8 mouse cellular contexts compared by ENCODE assay signal in the genomic region with DNA sequence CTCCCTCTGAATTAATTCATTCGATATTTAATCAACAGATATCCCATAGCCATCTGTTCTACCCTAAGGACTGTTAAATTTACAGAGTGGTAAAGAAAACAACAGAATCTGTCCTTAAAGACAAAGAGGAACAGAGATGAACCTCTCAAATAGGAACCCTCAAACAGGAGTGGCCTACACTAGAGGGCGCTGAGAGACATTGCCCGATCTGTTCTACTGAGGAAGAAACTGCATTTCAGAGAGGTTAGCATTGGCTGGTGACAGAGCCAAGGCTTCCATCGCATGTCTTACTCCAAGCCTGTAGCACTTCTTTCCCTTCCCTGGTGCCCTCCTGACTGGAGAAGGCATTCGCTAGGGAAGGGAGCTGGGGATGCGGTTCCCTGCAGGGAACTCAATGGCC.
DNase-seq lines count a peak whose midpoint lies in the region; ATAC-seq and TF ChIP-seq lines count a peak whose summit lies in the region.
"Had no signal": no experiment of that assay in that cellular context is flagged by ENCODE, and none has a peak within 500 bp of the region (broad histone marks: within the 10 kb centered on the region; RNA-seq: fewer than 3 reads in every experiment).

No protein-coding gene starts in this region.

- ATAC-seq in liver, embryonic 12.5 days, result no peak

- TF ChIP-seq CTCF in liver, adult 2 months (IDR thresholded peaks at IDR 0.05; ENCODE audit: low read depth, low read length), result peak; percentile 24; the same call in 1 of the 2 replicates
- TF ChIP-seq CTCF in brain, embryonic 14.5 days (IDR thresholded peaks at IDR 0.05; ENCODE audit: borderline replicate concordance, extremely low read depth, insufficient read depth, insufficient read length), result peak; percentile 61; the same call in 1 of the 2 replicates

- H3K79me2 ChIP-seq in liver, adult 2 months (ENCODE audit: control insufficient read depth, insufficient read depth, low read length), result no peaks in the 10 kb centered on the region

- H3K9ac ChIP-seq in liver, adult 2 months (ENCODE audit: low read depth, low read length), result no peak overlapping the region
- H3K9ac ChIP-seq in liver, embryonic 12.5 days, result no peak overlapping the region
- H3K9ac ChIP-seq: hindbrain, embryonic 15.5 days had no signal

- no peak overlapping the region for H3K4me2 ChIP-seq in liver, embryonic 12.5 days
- H3K4me2 ChIP-seq: hindbrain, embryonic 15.5 days had no signal

- no peaks in the 10 kb centered on the region for H3K27me3 ChIP-seq in liver, adult 2 months (ENCODE audit: control insufficient read depth, insufficient read depth, low read length)
- no peaks in the 10 kb centered on the region for H3K27me3 ChIP-seq in liver, embryonic 12.5 days (replicated peaks)
- H3K27me3 ChIP-seq: hindbrain, embryonic 15.5 days had no signal

- no peaks in the 10 kb centered on the region; the same call in 1 of the 2 replicates for H3K4me1 ChIP-seq in liver, adult 2 months (ENCODE audit: control insufficient read depth, insufficient read depth, low read length)
- H3K4me1 ChIP-seq in liver, embryonic 12.5 days, result no peaks in the 10 kb centered on the region

- 27% methylated on average over 6 of the region's 6 CpGs for WGBS in liver, adult 2 months
- 19% methylated on average over 6 of the region's 6 CpGs for WGBS in liver, embryonic 12.5 days (ENCODE audit: insufficient replicate concordance)

- no peaks in the 10 kb centered on the region for H3K9me3 ChIP-seq in liver, embryonic 12.5 days (replicated peaks)
- H3K9me3 ChIP-seq: hindbrain, embryonic 15.5 days had no signal

- peak; percentile 10 for DNase-seq in liver, adult 2 months (ENCODE audit: extremely low read depth, low read depth, low spot score)
- peak; percentile 67 for DNase-seq in brain, embryonic 14.5 days (ENCODE audit: low read depth)
- peak; percentile 53 to 76 for DNase-seq in cerebellum, postnatal 25 days
- DNase-seq in layer of hippocampus, adult 9-10 months (ENCODE audit: low spot score), result peak; percentile 46
- peak; percentile 34 for DNase-seq in right cerebral cortex, postnatal 4 days
- DNase-seq in spleen, postnatal 14 days (ENCODE audit: low spot score in 2 of 2), result no peak

- H3K27ac ChIP-seq in liver, adult 2 months (replicated peaks; ENCODE audit: insufficient read depth, low read depth, low read length), result no peak overlapping the region
- H3K27ac ChIP-seq in liver, embryonic 12.5 days, result no peak overlapping the region
- H3K27ac ChIP-seq: hindbrain, embryonic 15.5 days had no signal

- H3K36me3 ChIP-seq in liver, adult 2 months (ENCODE audit: control insufficient read depth, insufficient read depth, low read length), result no peaks in the 10 kb centered on the region
- H3K36me3 ChIP-seq in liver, embryonic 12.5 days, result no peaks in the 10 kb centered on the region
- H3K36me3 ChIP-seq: hindbrain, embryonic 15.5 days had no signal

- H3K4me3 ChIP-seq in liver, adult 2 months (ENCODE audit: insufficient read depth, low read depth, low read length), result no peak overlapping the region
- H3K4me3 ChIP-seq in liver, embryonic 12.5 days, result no peak overlapping the region
- H3K4me3 ChIP-seq: hindbrain, embryonic 15.5 days had no signal

- TF ChIP-seq POLR2A in liver, adult 2 months (IDR thresholded peaks at IDR 0.05; ENCODE audit: extremely low read depth, insufficient read depth, low read length), result no peak
- TF ChIP-seq POLR2A in brain, embryonic 14.5 days (IDR thresholded peaks at IDR 0.05; ENCODE audit: borderline replicate concordance, extremely low read depth, insufficient read depth, insufficient read length, poor library complexity, severe bottlenecking), result no peak

Comparison
In these comparisons a context has a peak if more than half of its experiments do, and no peak if none do; other contexts are left out.
1. DNase-seq: peak in liver, adult 2 months (single experiment), brain, embryonic 14.5 days (single experiment), cerebellum, postnatal 25 days (2 of 2), layer of hippocampus, adult 9-10 months (single experiment) and right cerebral cortex, postnatal 4 days (single experiment); none in spleen, postnatal 14 days (0 of 2).